Mouse (Mus musculus) ES-Bruce4 (cell line): ENCODE measurements at regions not wholly inside any gene's neighbourhood (a gene's known extent, or its start where the extent isn't known, plus 50 kb on each side); places are given as distances from the start of the nearest gene placed in this dataset.

Source experiments
- CTCF ChIP-seq: IDR thresholded peaks from one replicate; pipeline ENCODE4 v1.8.1; 2011; ENCODE audit warnings: low read depth, low read length
- POLR2A ChIP-seq: IDR thresholded peaks from one replicate; pipeline ENCODE4 v1.8.1; 2011; ENCODE audit warnings: low read length; ENCODE audit not compliant: insufficient read depth

- TF ChIP-seq POLR2A (no peak), CTCF (no peak)
These were observed 74.9 kb upstream of the Cplx2 start for GRCm38 (mm10) chr13:54296260-54296555.
